Mouse (Mus musculus) CH12.LX (cell line): ENCODE results near the gene Hcn1. TPM values are rescaled to one million over a fixed set of nuclear protein-coding genes. Genes with fewer than 3 reads are reported as not detected.

Source experiments
- DNase-seq: peaks from one replicate; pipeline ENCODE4 v3.0.0-alpha.2; 2013; ENCODE audit errors: extremely low read depth
- H3K27ac ChIP-seq: 2 replicates; pipeline ENCODE4 v1.5.1; 2012; ENCODE audit warnings: low read depth, mild to moderate bottlenecking, control low read depth, moderate library complexity; ENCODE audit not compliant: insufficient read depth
- H3K27me3 ChIP-seq: replicated peaks from 2 replicates; pipeline ENCODE3; 2012; ENCODE audit warnings: inconsistent platforms
- H3K36me3 ChIP-seq, 2 experiments: replicated peaks in 1 of 2; 2 replicates each; pipeline versions ENCODE3 to v1.6.1; 2012; ENCODE audit warnings: inconsistent platforms in 1 of 2, low read length in 1 of 2, mild to moderate bottlenecking in 1 of 2, mixed read lengths in 1 of 2, moderate library complexity in 1 of 2; ENCODE audit not compliant: control insufficient read depth in 1 of 2, insufficient read depth in 1 of 2
- H3K4me1 ChIP-seq, 2 experiments: 2 replicates each; pipeline ENCODE4 v1.6.1; 2012; ENCODE audit warnings: inconsistent platforms in 1 of 2, moderate library complexity in 1 of 2; ENCODE audit not compliant: insufficient read depth in 2 of 2, control insufficient read depth in 1 of 2
- H3K4me2 ChIP-seq: 2 replicates; pipeline ENCODE4 v1.6.1; 2012; ENCODE audit warnings: low read depth, mild to moderate bottlenecking, control low read depth; ENCODE audit not compliant: poor library complexity, insufficient read depth, severe bottlenecking
- H3K4me3 ChIP-seq, 3 experiments: fragments of 150-350 bp in 1 of 3; sonication (generic) in 1 of 3; replicated peaks in 1 of 3; 2 replicates each; pipeline versions ENCODE3 to v1.5.1; 2011 to 2012; ENCODE audit warnings: low read depth in 2 of 3, low read length in 2 of 3, mild to moderate bottlenecking in 2 of 3, moderate library complexity in 2 of 3, control low read depth in 1 of 3, improper control_type of control experiment in 1 of 3, inconsistent platforms in 1 of 3, mixed read lengths in 1 of 3; ENCODE audit not compliant: poor library complexity in 1 of 3
- H3K79me2 ChIP-seq: replicated peaks from 2 replicates; pipeline ENCODE4 v1.6.1; 2012; ENCODE audit warnings: mild to moderate bottlenecking, moderate library complexity; ENCODE audit not compliant: control insufficient read depth, poor library complexity, insufficient read depth, severe bottlenecking; ENCODE audit errors: extremely low read depth
- H3K9ac ChIP-seq: 2 replicates; pipeline ENCODE4 v1.6.1; 2012; ENCODE audit warnings: low read depth, mild to moderate bottlenecking, control low read depth, moderate library complexity; ENCODE audit not compliant: insufficient read depth
- H3K9me3 ChIP-seq: replicated peaks from 2 replicates; pipeline ENCODE3; 2012; ENCODE audit warnings: low read length, inconsistent platforms, mixed read lengths
- BHLHE40 ChIP-seq: IDR thresholded peaks from 2 replicates; pipeline ENCODE4 v1.6.1; 2011; ENCODE audit warnings: mild to moderate bottlenecking, low read depth, low read length, improper control_type of control experiment
- CHD1 ChIP-seq: IDR thresholded peaks from 2 replicates; pipeline ENCODE4 v1.6.1; 2012; ENCODE audit warnings: low read depth, low read length, improper control_type of control experiment, inconsistent platforms
- CHD2 ChIP-seq: IDR thresholded peaks from 2 replicates; pipeline ENCODE4 v1.6.1; 2011; ENCODE audit warnings: low read length, improper control_type of control experiment
- CTCF ChIP-seq, 2 experiments: IDR thresholded peaks in 1 of 2; conservative IDR thresholded peaks in 1 of 2; 2 replicates each; pipeline ENCODE4 v1.5.1; 2011 to 2012; ENCODE audit warnings: low read depth in 2 of 2, low read length in 2 of 2, improper control_type of control experiment in 1 of 2, inconsistent platforms in 1 of 2, mild to moderate bottlenecking in 1 of 2, moderate library complexity in 1 of 2
- E2F4 ChIP-seq: IDR thresholded peaks from 2 replicates; pipeline ENCODE4 v1.6.1; 2011; ENCODE audit warnings: low read depth, low read length, improper control_type of control experiment; ENCODE audit not compliant: insufficient replicate concordance
- EP300 ChIP-seq: IDR thresholded peaks from 2 replicates; pipeline ENCODE4 v1.6.1; 2011; ENCODE audit warnings: low read length, improper control_type of control experiment
- HCFC1 ChIP-seq: IDR thresholded peaks from 2 replicates; pipeline ENCODE4 v1.6.1; 2012; ENCODE audit warnings: low read depth, mild to moderate bottlenecking, inconsistent platforms, low read length, improper control_type of control experiment
- JUND ChIP-seq: conservative IDR thresholded peaks from 2 replicates; pipeline ENCODE4 v1.6.1; 2011; ENCODE audit warnings: low read depth, low read length, improper control_type of control experiment
- KAT2A ChIP-seq: IDR thresholded peaks from 2 replicates; pipeline ENCODE4 v1.6.1; 2012; ENCODE audit warnings: low read length, improper control_type of control experiment, inconsistent platforms; ENCODE audit not compliant: insufficient replicate concordance
- MAFK ChIP-seq: IDR thresholded peaks from 2 replicates; pipeline ENCODE4 v1.6.1; 2011; ENCODE audit warnings: low read length, improper control_type of control experiment; ENCODE audit not compliant: insufficient replicate concordance
- MAX ChIP-seq: IDR thresholded peaks from 2 replicates; pipeline ENCODE4 v1.6.1; 2011; ENCODE audit warnings: low read length, improper control_type of control experiment
- MAZ ChIP-seq: IDR thresholded peaks from 2 replicates; pipeline ENCODE4 v1.6.1; 2012; ENCODE audit warnings: low read depth, mild to moderate bottlenecking, inconsistent platforms, low read length, improper control_type of control experiment, moderate library complexity
- MEF2A ChIP-seq: IDR thresholded peaks from 2 replicates; pipeline ENCODE4 v1.6.1; 2014; ENCODE audit warnings: low read depth, mild to moderate bottlenecking, inconsistent platforms, low read length, improper control_type of control experiment, borderline replicate concordance
- MXI1 ChIP-seq: IDR thresholded peaks from 2 replicates; pipeline ENCODE4 v1.6.1; 2011; ENCODE audit warnings: mild to moderate bottlenecking, low read depth, low read length, improper control_type of control experiment
- MYC ChIP-seq: IDR thresholded peaks from 2 replicates; pipeline ENCODE4 v1.6.1; 2011; ENCODE audit warnings: low read depth, mild to moderate bottlenecking, improper control_type of control experiment, low read length
- NELFE ChIP-seq: IDR thresholded peaks from 2 replicates; pipeline ENCODE4 v1.6.1; 2011; ENCODE audit warnings: low read depth, low read length, improper control_type of control experiment
- NRF1 ChIP-seq: IDR thresholded peaks from 2 replicates; pipeline ENCODE4 v1.6.1; 2014; ENCODE audit warnings: low read depth, mild to moderate bottlenecking, inconsistent platforms, low read length, improper control_type of control experiment, moderate library complexity
- PAX5 ChIP-seq: IDR thresholded peaks from 2 replicates; pipeline ENCODE4 v1.6.1; 2012; ENCODE audit warnings: low read length, inconsistent platforms, mixed read lengths
- POLR2A ChIP-seq: IDR thresholded peaks from 2 replicates; pipeline ENCODE4 v1.6.1; 2011; ENCODE audit warnings: low read depth, mild to moderate bottlenecking, improper control_type of control experiment, low read length
- POLR2AphosphoS2 ChIP-seq: IDR thresholded peaks from 2 replicates; pipeline ENCODE4 v1.6.1; 2011; ENCODE audit warnings: low read depth, low read length, improper control_type of control experiment
- SIN3A ChIP-seq: IDR thresholded peaks from 2 replicates; pipeline ENCODE4 v1.6.1; 2012; ENCODE audit warnings: low read length, improper control_type of control experiment, inconsistent platforms
- SMC3 ChIP-seq: IDR thresholded peaks from 2 replicates; pipeline ENCODE4 v1.6.1; 2011; ENCODE audit warnings: low read depth, low read length, improper control_type of control experiment
- TBP ChIP-seq: conservative IDR thresholded peaks from 2 replicates; pipeline ENCODE4 v1.6.1; 2011; ENCODE audit warnings: low read depth, low read length, improper control_type of control experiment
- TCF12 ChIP-seq: IDR thresholded peaks from 2 replicates; pipeline ENCODE4 v1.6.1; 2014; ENCODE audit warnings: low read depth, mild to moderate bottlenecking, inconsistent platforms, low read length, improper control_type of control experiment
- UBTF ChIP-seq: IDR thresholded peaks from 2 replicates; pipeline ENCODE4 v1.6.1; 2012; ENCODE audit warnings: low read depth, mild to moderate bottlenecking, inconsistent platforms, low read length, improper control_type of control experiment, moderate library complexity
- USF1 ChIP-seq: IDR thresholded peaks from 2 replicates; pipeline ENCODE4 v1.6.1; 2014; ENCODE audit warnings: low read depth, mild to moderate bottlenecking, inconsistent platforms, low read length, improper control_type of control experiment
- USF2 ChIP-seq: conservative IDR thresholded peaks from 2 replicates; pipeline ENCODE4 v1.6.1; 2011; ENCODE audit warnings: low read depth, low read length, improper control_type of control experiment
- ZC3H11A ChIP-seq: IDR thresholded peaks from 2 replicates; pipeline ENCODE4 v1.6.1; 2012; ENCODE audit warnings: low read depth, mild to moderate bottlenecking, inconsistent platforms, low read length, improper control_type of control experiment
- ZKSCAN1 ChIP-seq: IDR thresholded peaks from 2 replicates; pipeline ENCODE4 v1.6.1; 2012; ENCODE audit warnings: low read depth, inconsistent platforms, low read length, improper control_type of control experiment, borderline replicate concordance
- ZMIZ1 ChIP-seq: IDR thresholded peaks from 2 replicates; pipeline ENCODE4 v1.6.1; 2012; ENCODE audit warnings: low read depth, mild to moderate bottlenecking, inconsistent platforms, low read length, improper control_type of control experiment
- ZNF384 ChIP-seq: IDR thresholded peaks from 2 replicates; pipeline ENCODE4 v1.6.1; 2012; ENCODE audit warnings: low read depth, low read length, improper control_type of control experiment, inconsistent platforms
- dilution Hi-C: fragments of 300-500 bp; cut with MboI; formaldehyde crosslinking; loops from 2 replicates; pipeline ENCODE4 v1.14.3; 2020; ENCODE audit warnings: low sequenced_read_pairs; ENCODE audit not compliant: extremely low pct_unique_long_range_greater_than_20kb, extremely low pct_ligation_motif_present
- in situ Hi-C: fragments of 300-500 bp; cut with MboI; formaldehyde crosslinking; loops from 3 replicates; pipeline ENCODE4 v1.14.3; 2019; ENCODE audit warnings: low sequenced_read_pairs, low pct_ligation_motif_present, low pct_unique_long_range_greater_than_20kb, mixed read lengths
- polyA plus RNA-seq: library from polyadenylated mRNA; unstranded; fragments of >175 nt; gene quantifications from 2 replicates; pipeline ENCODE4 v1.2.1, GENCODE M21; 2012; ENCODE audit warnings: low read depth; ENCODE audit not compliant: insufficient read length
- total RNA-seq, 2 experiments: library from RNA; depleted of rRNA; stranded (reverse); fragments of 300-350 nt in 1 of 2; fragments of >200 nt in 1 of 2; gene quantifications; 2 replicates each; pipeline ENCODE4 v1.2.3; 2012 to 2014

Hcn1 gene
- total and polyA plus RNA-seq, 3 experiments: not detected

DNA sequence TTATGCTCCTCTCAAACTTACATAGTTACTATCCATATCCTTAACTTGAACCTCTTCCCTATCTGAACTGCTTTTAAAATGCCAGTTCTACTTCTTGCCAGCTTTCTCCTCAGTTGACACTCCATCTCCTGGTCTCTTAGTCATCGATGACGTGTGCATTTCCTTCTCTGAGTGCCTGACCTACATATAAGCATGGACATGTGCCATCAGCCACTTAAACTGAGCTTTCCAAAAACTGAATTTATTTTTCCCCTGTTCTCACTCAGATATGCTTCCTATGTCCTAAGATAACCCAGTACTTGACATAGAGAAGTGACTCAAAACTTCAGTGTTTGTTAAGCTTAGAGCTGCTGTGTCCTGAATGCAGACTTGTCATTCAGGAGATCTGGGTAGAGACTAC, 295.9 kb downstream of the Hcn1 start:
- H3K36me3 ChIP-seq: no peaks in the 10 kb centered on the region
- in situ Hi-C loops (no loop called here), dilution Hi-C loops (no loop called here)
- no peak overlapping the region for H3K4me2 ChIP-seq
- no peak overlapping the region for H3K4me3 ChIP-seq
- H3K4me1 ChIP-seq: no peaks in the 10 kb centered on the region
- no peaks in the 10 kb centered on the region for H3K9me3 ChIP-seq
- TF ChIP-seq MAX (no peak), KAT2A (no peak), CTCF (conservative IDR thresholded peaks at IDR 0.05 in 1 of 2, IDR thresholded peaks at IDR 0.05 in 1 of 2; ENCODE audit: low read depth in 2 of 2, low read length in 2 of 2) (no peak), HCFC1 (no peak), MYC (no peak), TCF12 (no peak), JUND (no peak), E2F4 (no peak), USF1 (no peak), ZNF384 (no peak), UBTF (no peak), MXI1 (no peak), CHD2 (no peak), MAFK (no peak), PAX5 (no peak), ZKSCAN1 (no peak), SMC3 (no peak), ZC3H11A (no peak), USF2 (no peak), POLR2AphosphoS2 (no peak)
- no peaks in the 10 kb centered on the region for H3K79me2 ChIP-seq
- no peak overlapping the region for H3K9ac ChIP-seq
- no peaks in the 10 kb centered on the region for H3K27me3 ChIP-seq
- H3K27ac ChIP-seq: no peak overlapping the region
- DNase-seq: no peak

GRCm38 (mm10) chr13:117907801-117908200, 305.7 kb downstream of the Hcn1 start:
- no peak overlapping the region for H3K4me3 ChIP-seq
- no peak overlapping the region for H3K27ac ChIP-seq
- DNase-seq: no peak
- TF ChIP-seq PAX5: no peak
- TF ChIP-seq CHD2: no peak
- TF ChIP-seq NELFE: no peak
- no peak for TF ChIP-seq ZC3H11A
- TF ChIP-seq SIN3A: no peak
- TF ChIP-seq UBTF: no peak
- TF ChIP-seq ZMIZ1: no peak
- TF ChIP-seq CHD1: no peak
- no peak for TF ChIP-seq E2F4
- TF ChIP-seq NRF1: no peak
- TF ChIP-seq POLR2A: no peak
- TF ChIP-seq MEF2A: no peak
- TF ChIP-seq SMC3: no peak
- TF ChIP-seq EP300: no peak
- TF ChIP-seq HCFC1: no peak
- no peak for TF ChIP-seq MXI1
- no peak for TF ChIP-seq BHLHE40
- no peak for TF ChIP-seq JUND
- TF ChIP-seq MAZ: no peak
- no peak for TF ChIP-seq TBP
- H3K4me1 ChIP-seq: no peaks in the 10 kb centered on the region
- H3K4me2 ChIP-seq: no peak overlapping the region
- H3K27me3 ChIP-seq: no peaks in the 10 kb centered on the region
- dilution Hi-C loops: no loop called here
- H3K79me2 ChIP-seq: no peaks in the 10 kb centered on the region
- H3K9me3 ChIP-seq: peaks cover 5% of the 10 kb centered on the region
- no peak overlapping the region for H3K9ac ChIP-seq
- in situ Hi-C loops: no loop called here
- no peaks in the 10 kb centered on the region for H3K36me3 ChIP-seq
